Mouse (Mus musculus) megakaryocyte progenitor cell, adult 5-6 weeks (primary cell): ENCODE measurements around the gene Praf2. TPM values are rescaled to one million over a fixed set of nuclear protein-coding genes. Genes with fewer than 3 reads are reported as not detected.

Experiments used
- ATAC-seq: replicated peaks from 2 replicates; pipeline ENCODE4 v1.8.0; 2016; ENCODE audit warnings: mild to moderate bottlenecking, moderate TSS enrichment, inconsistent platforms; ENCODE audit not compliant: poor library complexity
- total RNA-seq, 2 experiments: library from RNA; stranded (forward) in 1 of 2; stranded (reverse) in 1 of 2; fragments of 157-497, 149-512 nt in 1 of 2; fragments of 200-1000 nt in 1 of 2; gene quantifications; 2 replicates each; pipeline versions ENCODE4 v1.2.3 to v1.2.4; 2015 to 2017

The Praf2 gene
- total RNA-seq, 2 experiments from 2014 or later, result 4.9 to 15.3 TPM

DNA sequence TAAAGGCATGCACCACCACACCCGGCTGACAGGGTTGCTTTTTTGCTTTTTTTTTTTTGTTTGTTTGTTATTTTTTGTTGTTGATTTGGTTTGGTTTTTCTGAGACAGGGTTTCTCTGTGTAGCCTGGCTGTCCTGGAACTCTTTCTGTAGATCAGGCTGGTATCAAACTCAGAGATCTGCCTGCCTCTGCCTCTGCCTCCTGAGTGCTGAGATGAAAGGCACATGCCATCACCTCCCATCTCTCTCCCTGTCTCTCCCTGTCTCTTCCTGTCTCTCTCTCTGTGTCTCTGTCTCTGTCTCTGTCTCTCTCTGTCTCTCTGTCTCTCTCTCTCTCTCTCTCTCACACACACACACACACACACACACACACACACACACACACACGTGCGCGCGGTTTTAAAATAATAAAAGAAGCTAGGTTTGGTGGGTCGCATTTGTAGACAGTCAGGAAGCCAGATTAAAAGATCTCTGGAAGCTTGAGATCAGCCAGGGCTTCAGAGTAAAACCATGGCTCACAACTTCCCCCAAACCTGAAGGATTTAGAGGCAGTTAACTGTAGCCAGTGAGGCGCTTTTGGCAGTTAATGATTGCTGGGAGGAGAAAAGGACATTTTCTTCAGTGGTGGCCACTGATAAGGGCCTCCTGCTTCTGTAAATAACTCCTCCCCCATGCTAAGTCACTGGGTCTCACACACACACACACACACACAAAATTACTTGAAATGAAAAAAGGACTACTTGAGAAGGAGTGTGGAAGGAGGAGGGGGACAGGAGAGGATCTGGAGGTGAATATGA, 50.4 kb downstream of the Praf2 start:
- peak; percentile 90 for ATAC-seq

DNA sequence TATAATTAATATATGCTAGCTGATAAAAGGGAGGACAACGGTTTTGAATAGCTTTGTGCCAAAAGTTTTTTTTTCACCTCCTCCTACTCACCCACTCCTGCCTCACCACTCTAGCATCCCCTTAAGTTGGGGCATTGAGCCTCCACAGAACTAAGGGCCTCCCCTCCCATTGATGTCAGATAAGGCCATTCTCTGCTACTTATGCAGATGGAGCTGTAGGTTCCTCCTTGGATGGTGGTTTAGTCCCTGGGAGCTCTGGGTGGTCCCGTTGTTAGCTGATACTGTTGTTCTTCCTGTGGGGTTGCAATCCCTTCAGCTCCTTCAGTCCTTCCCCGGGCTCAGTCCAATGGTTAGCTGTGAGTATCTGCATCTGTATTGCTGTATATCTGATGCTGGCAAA, 51.1 kb downstream of the Praf2 start:
- peak; percentile 24; the same call in 1 of the 2 replicates for ATAC-seq

Other genes starting within 250 kb of the Praf2 start
- not detected in 2 replicates for gene Foxp3, start 154.8 kb upstream of the Praf2 start, total RNA-seq (2015)
- gene Foxp3, start 154.8 kb upstream of the Praf2 start, total RNA-seq (2017), result 0.08 and 0.10 TPM in 2 replicates
- gene Ppp1r3f, start 154.2 kb upstream of the Praf2 start, total RNA-seq (2015), result 1.3 TPM in 1 of 2 replicates, not detected in the other
- 0.24 and 0.29 TPM in 2 replicates for gene Ppp1r3f, start 154.2 kb upstream of the Praf2 start, total RNA-seq (2017)
- gene Ccdc22, start 122.9 kb upstream of the Praf2 start, total RNA-seq (2015), result 18.8 and 20.5 TPM in 2 replicates
- gene Ccdc22, start 122.9 kb upstream of the Praf2 start, total RNA-seq (2017), result 38.1 and 47.6 TPM in 2 replicates
- gene Cacna1f, start 121.4 kb upstream of the Praf2 start, total RNA-seq (2015), result 0.24 and 0.47 TPM in 2 replicates
- gene Cacna1f, start 121.4 kb upstream of the Praf2 start, total RNA-seq (2017), result 0.10 and 0.29 TPM in 2 replicates
- gene Syp, start 90.0 kb upstream of the Praf2 start, total RNA-seq (2015), result not detected in 2 replicates
- gene Syp, start 90.0 kb upstream of the Praf2 start, total RNA-seq (2017), result 0.46 and 0.54 TPM in 2 replicates
- 3.9 and 4.8 TPM in 2 replicates for gene Prickle3, start 71.2 kb upstream of the Praf2 start, total RNA-seq (2015)
- gene Prickle3, start 71.2 kb upstream of the Praf2 start, total RNA-seq (2017), result 4.1 and 6.0 TPM in 2 replicates
- gene Plp2, start 57.0 kb upstream of the Praf2 start, total RNA-seq (2015), result 115 and 133 TPM in 2 replicates
- gene Plp2, start 57.0 kb upstream of the Praf2 start, total RNA-seq (2017), result 26.4 and 37.1 TPM in 2 replicates
- gene Magix, start 47.2 kb upstream of the Praf2 start, total RNA-seq (2015), result not detected in 2 replicates
- gene Magix, start 47.2 kb upstream of the Praf2 start, total RNA-seq (2017), result not detected in 2 replicates
- 26.8 and 28.2 TPM in 2 replicates for gene Gpkow, start 31.3 kb upstream of the Praf2 start, total RNA-seq (2015)
- gene Gpkow, start 31.3 kb upstream of the Praf2 start, total RNA-seq (2017), result 19.2 and 24.4 TPM in 2 replicates
- gene Wdr45, start 14.1 kb upstream of the Praf2 start, total RNA-seq (2015), result 27.3 and 39.9 TPM in 2 replicates
- gene Wdr45, start 14.1 kb upstream of the Praf2 start, total RNA-seq (2017), result 18.4 and 21.7 TPM in 2 replicates
- gene Gm45208, start 6.2 kb upstream of the Praf2 start, total RNA-seq (2015), result 0.59 TPM in 1 of 2 replicates, not detected in the other
- gene Gm45208, start 6.2 kb upstream of the Praf2 start, total RNA-seq (2017), result not detected in 2 replicates
- gene Ccdc120, start 22.5 kb downstream of the Praf2 start, total RNA-seq (2015), result 0.88 and 1.2 TPM in 2 replicates
- 0.33 and 1.1 TPM in 2 replicates for gene Ccdc120, start 22.5 kb downstream of the Praf2 start, total RNA-seq (2017)
- 12.2 and 14.6 TPM in 2 replicates for gene Tfe3, start 34.1 kb downstream of the Praf2 start, total RNA-seq (2015)
- gene Tfe3, start 34.1 kb downstream of the Praf2 start, total RNA-seq (2017), result 4.6 and 7.1 TPM in 2 replicates
- 34.4 and 34.9 TPM in 2 replicates for gene Gripap1, start 61.3 kb downstream of the Praf2 start, total RNA-seq (2015)
- gene Gripap1, start 61.3 kb downstream of the Praf2 start, total RNA-seq (2017), result 48.6 and 69.7 TPM in 2 replicates
- gene Kcnd1, start 93.8 kb downstream of the Praf2 start, total RNA-seq (2015), result 0.34 and 0.42 TPM in 2 replicates
- gene Kcnd1, start 93.8 kb downstream of the Praf2 start, total RNA-seq (2017), result 0.21 and 0.68 TPM in 2 replicates
- gene Otud5, start 112.9 kb downstream of the Praf2 start, total RNA-seq (2015), result 33.0 and 33.7 TPM in 2 replicates
- gene Otud5, start 112.9 kb downstream of the Praf2 start, total RNA-seq (2017), result 48.6 and 58.7 TPM in 2 replicates
- gene Pim2, start 149.8 kb downstream of the Praf2 start, total RNA-seq (2015), result 5.9 TPM in 2 replicates
- 1.2 and 1.5 TPM in 2 replicates for gene Pim2, start 149.8 kb downstream of the Praf2 start, total RNA-seq (2017)
- 8.9 and 10.4 TPM in 2 replicates for gene Slc35a2, start 155.6 kb downstream of the Praf2 start, total RNA-seq (2015)
- 12.2 and 25.1 TPM in 2 replicates for gene Slc35a2, start 155.6 kb downstream of the Praf2 start, total RNA-seq (2017)
- 25.1 and 30.3 TPM in 2 replicates for gene Pqbp1, start 170.8 kb downstream of the Praf2 start, total RNA-seq (2015)
- 136 and 167 TPM in 2 replicates for gene Pqbp1, start 170.8 kb downstream of the Praf2 start, total RNA-seq (2017)
- gene Timm17b, start 170.9 kb downstream of the Praf2 start, total RNA-seq (2015), result 116 and 133 TPM in 2 replicates
- gene Timm17b, start 170.9 kb downstream of the Praf2 start, total RNA-seq (2017), result 79.3 and 90.7 TPM in 2 replicates
- not detected in 2 replicates for gene Gm10491, start 179.4 kb downstream of the Praf2 start, total RNA-seq (2015)
- gene Gm10491, start 179.4 kb downstream of the Praf2 start, total RNA-seq (2017), result not detected in 2 replicates
- gene Gm10490, start 181.1 kb downstream of the Praf2 start, total RNA-seq (2015), result not detected in 2 replicates
- gene Gm10490, start 181.1 kb downstream of the Praf2 start, total RNA-seq (2017), result not detected in 2 replicates
- gene Pcsk1n, start 191.4 kb downstream of the Praf2 start, total RNA-seq (2015), result not detected in 2 replicates
- not detected in 2 replicates for gene Pcsk1n, start 191.4 kb downstream of the Praf2 start, total RNA-seq (2017)
- not detected in 2 replicates for gene Eras, start 200.2 kb downstream of the Praf2 start, total RNA-seq (2015)
- gene Eras, start 200.2 kb downstream of the Praf2 start, total RNA-seq (2017), result not detected in 2 replicates
- gene Hdac6, start 219.4 kb downstream of the Praf2 start, total RNA-seq (2015), result 9.2 and 10.4 TPM in 2 replicates
- gene Hdac6, start 219.4 kb downstream of the Praf2 start, total RNA-seq (2017), result 6.5 and 7.6 TPM in 2 replicates
- gene Gata1, start 249.6 kb downstream of the Praf2 start, total RNA-seq (2015), result 10.7 and 26.3 TPM in 2 replicates
- gene Gata1, start 249.6 kb downstream of the Praf2 start, total RNA-seq (2017), result 8.7 and 20.8 TPM in 2 replicates